Mouse (Mus musculus) megakaryocyte, embryonic 14.5 days (primary cell): ENCODE data around the gene Nf2.
"Not testable (repeated sequence)": the region's sequence is repeated elsewhere in the genome, so short reads cannot be mapped to it uniquely, and the experiment has no call there.

ENCODE experiments used
- FLI1 ChIP-seq: IDR thresholded peaks from 2 replicates; pipeline ENCODE4 v1.6.1; 2012; ENCODE audit warnings: low read length, inconsistent platforms, mixed read lengths
- GATA1 ChIP-seq: IDR thresholded peaks from 3 replicates; pipeline ENCODE4 v1.6.1; 2012; ENCODE audit warnings: mixed read lengths, low read length, inconsistent platforms, borderline replicate concordance

GRCm38 (mm10) chr11:4822446-4822842 is 26.9 kb downstream of the Nf2 start:
- TF ChIP-seq GATA1, FLI1: not testable (repeated sequence)
